Mouse (Mus musculus) embryonic facial prominence, embryonic 14.5 days (tissue): Measurements from ENCODE around the gene Prr15l. TPM values are rescaled to one million over a fixed set of nuclear protein-coding genes. Genes with fewer than 3 reads are reported as not detected.

Source experiments
- ATAC-seq: fragments of 200-750 bp; cut with Nextera tagmentation; 2 replicates; pipeline ENCODE4 v1.8.0; 2017; ENCODE audit warnings: low read depth, moderate number of reproducible peaks, moderate TSS enrichment
- DNase-seq: peaks from one replicate; pipeline ENCODE4 v3.0.0-alpha.2; 2015; ENCODE audit warnings: low spot score
- H3K27ac ChIP-seq: fragments of 300-500 bp; sonication (generic); replicated peaks from 2 replicates; pipeline ENCODE4 v1.5.1; 2014; ENCODE audit warnings: low read depth, mild to moderate bottlenecking, low read length, moderate library complexity
- H3K27me3 ChIP-seq: fragments of 300-500 bp; sonication (generic); replicated peaks from 2 replicates; pipeline ENCODE4 v1.6.1; 2014; ENCODE audit warnings: low read length; ENCODE audit not compliant: control insufficient read depth, insufficient read depth
- H3K36me3 ChIP-seq: fragments of 300-500 bp; sonication (generic); 2 replicates; pipeline ENCODE4 v1.6.1; 2014; ENCODE audit warnings: low read length, mixed read lengths; ENCODE audit not compliant: control insufficient read depth, insufficient read depth
- H3K4me1 ChIP-seq: fragments of 300-500 bp; sonication (generic); 2 replicates; pipeline ENCODE4 v1.6.1; 2014; ENCODE audit warnings: antibody characterized with exemption, low read length; ENCODE audit not compliant: control insufficient read depth, insufficient read depth
- H3K4me2 ChIP-seq: fragments of 300-500 bp; sonication (generic); 2 replicates; pipeline ENCODE4 v1.6.1; 2014; ENCODE audit warnings: low read depth, mild to moderate bottlenecking, low read length, moderate library complexity, mixed read lengths
- H3K4me3 ChIP-seq: fragments of 300-500 bp; sonication (generic); 2 replicates; pipeline ENCODE4 v1.5.1; 2014; ENCODE audit warnings: low read depth, mild to moderate bottlenecking, low read length
- H3K9ac ChIP-seq: fragments of 300-500 bp; sonication (generic); 2 replicates; pipeline ENCODE4 v1.6.1; 2014; ENCODE audit warnings: low read depth, mild to moderate bottlenecking, low read length, moderate library complexity, mixed read lengths
- H3K9me3 ChIP-seq: fragments of 300-500 bp; sonication (generic); 2 replicates; pipeline ENCODE4 v1.6.1; 2016; ENCODE audit warnings: low read length; ENCODE audit not compliant: control insufficient read depth
- WGBS: fragments of 180-500 bp; shearing (Covaris S2); extraction: QIAGEN DNeasy Blood & Tissue Kit; methylation state at CpG from one replicate; pipeline ENCODE4 v1.1.7; 2014; 5-methylcytosine and 5-hydroxymethylcytosine counted together
- polyA plus RNA-seq: library from polyadenylated mRNA; unstranded; fragments of >200 nt; fragmentation: Nextera tagmentation; extraction: Ambion mirVana; gene quantifications from 2 replicates; pipeline ENCODE4 v1.2.1, GENCODE M21; 2014

Gene Prr15l
- polyA plus RNA-seq, 1 experiment from 2014 or later, result 4.7 TPM

- Histone ChIP-seq H3K9ac (peak overlapping the region; percentile 25), H3K27ac (0 out of 2 replicates have a peak overlapping the region, but pooled peaks have one; percentile 44)
- DNase-seq, result peak; percentile 82
Measured at GRCm38 (mm10) chr11:96929096-96929765, 1.3 kb downstream of the Prr15l start.

GRCm38 (mm10) chr11:96929766-96930331, 1.9 kb downstream of the Prr15l start:
- Histone ChIP-seq H3K27me3 (peaks cover 3% of the 10 kb centered on the region; the same call in 1 of the 2 replicates), H3K27ac (no peak overlapping the region), H3K4me3 (no peak overlapping the region), H3K4me2 (0 out of 2 replicates have a peak overlapping the region, but pooled peaks have one; percentile 24), H3K9me3 (no peaks in the 10 kb centered on the region), H3K36me3 (no peaks in the 10 kb centered on the region), H3K4me1 (peaks cover 4% of the 10 kb centered on the region; the same call in 1 of the 2 replicates), H3K9ac (peak overlapping the region; percentile 5; the same call in 1 of the 2 replicates)
- WGBS, result 47% methylated on average over 9 of the region's 9 CpGs
- ATAC-seq (no peak), DNase-seq (no peak)

More at GRCm38 (mm10) chr11:96929096-96929765, 1.3 kb downstream of the Prr15l start:
- Histone ChIP-seq H3K27me3 (peaks cover 3% of the 10 kb centered on the region; the same call in 1 of the 2 replicates), H3K4me1 (peaks cover 4% of the 10 kb centered on the region; the same call in 1 of the 2 replicates), H3K4me2 (peak overlapping the region; percentile 24), H3K9me3 (no peaks in the 10 kb centered on the region), H3K36me3 (no peaks in the 10 kb centered on the region), H3K4me3 (no peak overlapping the region)
- peak; percentile 90 for ATAC-seq
- 11% methylated on average over 13 of the region's 13 CpGs for WGBS

DNA sequence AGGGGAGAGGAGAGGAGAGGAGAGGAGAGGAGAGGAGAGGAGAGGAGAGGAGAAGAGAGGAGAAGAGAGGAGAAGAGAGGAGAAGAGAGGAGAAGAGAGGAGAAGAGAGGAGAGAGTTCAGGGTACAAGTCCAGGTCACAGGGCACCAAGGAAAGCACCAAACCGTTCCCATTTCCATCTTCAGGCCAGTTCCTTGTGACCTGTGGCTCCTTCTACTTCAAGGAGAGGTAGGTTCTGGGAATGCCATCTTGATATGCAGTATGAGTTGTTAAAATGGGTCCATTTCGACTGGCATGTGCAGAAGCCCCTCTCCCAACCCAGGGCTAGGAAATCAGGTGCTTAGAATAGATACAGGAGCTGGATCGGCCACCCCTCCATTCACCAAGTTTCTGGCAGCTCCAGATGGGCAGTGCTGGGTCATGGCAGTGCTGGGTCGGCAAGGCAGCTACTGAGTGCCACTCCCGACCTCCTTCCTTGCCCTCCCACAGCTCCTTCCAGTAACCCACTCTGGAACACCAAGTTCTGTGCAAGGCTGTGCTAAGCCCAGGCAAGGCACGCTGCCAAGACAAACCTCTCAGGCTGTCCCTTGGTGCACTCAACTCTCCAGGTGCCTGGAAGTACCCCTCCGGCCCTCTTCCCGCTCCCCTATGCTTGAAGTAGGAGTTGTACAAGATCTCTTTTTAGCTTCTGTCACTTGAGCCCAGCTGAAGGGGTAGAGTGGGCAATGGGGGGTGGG, 3.6 kb downstream of the Prr15l start:
- Histone ChIP-seq H3K4me2 (no peak overlapping the region), H3K36me3 (no peaks in the 10 kb centered on the region), H3K4me3 (no peak overlapping the region), H3K27ac (no peak overlapping the region), H3K4me1 (peaks cover 4% of the 10 kb centered on the region; the same call in 1 of the 2 replicates), H3K9me3 (no peaks in the 10 kb centered on the region), H3K27me3 (peaks cover 3% of the 10 kb centered on the region; the same call in 1 of the 2 replicates), H3K9ac (no peak overlapping the region)
- 43% methylated on average over 8 of the region's 8 CpGs for WGBS
- ATAC-seq (no peak), DNase-seq (peak; percentile 67)

DNA sequence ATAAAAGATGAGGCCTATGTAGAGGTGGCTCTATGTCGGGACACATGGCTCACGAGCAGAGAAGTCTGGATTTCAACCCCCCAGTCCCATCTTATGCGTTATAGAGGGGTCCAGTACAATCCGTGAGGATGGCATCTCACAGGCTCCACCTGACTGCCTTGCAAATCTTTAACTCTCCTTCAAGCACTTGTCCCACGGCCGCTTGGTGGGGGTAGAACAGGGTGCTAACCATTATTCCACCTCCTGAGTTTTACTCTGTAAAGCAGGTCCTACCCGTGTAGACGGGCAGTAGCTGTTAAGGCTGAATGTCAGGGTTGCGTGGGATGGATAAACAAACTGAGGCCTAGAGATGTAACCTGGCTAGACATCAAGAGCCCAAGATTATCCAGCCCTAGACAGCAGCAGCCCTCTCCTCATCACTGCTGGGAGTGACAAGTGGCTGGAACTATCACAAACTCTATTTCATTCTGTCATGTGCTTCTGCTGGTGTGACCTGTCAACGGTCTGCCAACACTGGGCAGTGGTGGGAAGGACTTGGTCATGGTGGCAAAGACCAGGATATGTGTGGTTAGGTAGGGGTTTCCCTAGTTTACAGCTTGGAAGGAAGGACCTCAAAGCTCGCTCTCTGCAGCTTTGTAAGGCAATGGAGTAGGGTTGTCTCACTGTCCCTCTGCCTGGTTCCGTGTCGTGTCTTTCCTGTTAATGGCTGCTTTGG, 5.8 kb downstream of the Prr15l start:
- Histone ChIP-seq H3K27ac (no peak overlapping the region), H3K9me3 (no peaks in the 10 kb centered on the region), H3K4me3 (no peak overlapping the region), H3K4me1 (peaks cover 4% of the 10 kb centered on the region; the same call in 1 of the 2 replicates), H3K4me2 (no peak overlapping the region), H3K36me3 (no peaks in the 10 kb centered on the region), H3K9ac (no peak overlapping the region; the same call in 1 of the 2 replicates), H3K27me3 (peaks cover under 1% of the 10 kb centered on the region; the same call in 1 of the 2 replicates)
- no peak for DNase-seq
- 89% methylated on average over 13 of the region's 13 CpGs for WGBS
- ATAC-seq, result no peak

DNA sequence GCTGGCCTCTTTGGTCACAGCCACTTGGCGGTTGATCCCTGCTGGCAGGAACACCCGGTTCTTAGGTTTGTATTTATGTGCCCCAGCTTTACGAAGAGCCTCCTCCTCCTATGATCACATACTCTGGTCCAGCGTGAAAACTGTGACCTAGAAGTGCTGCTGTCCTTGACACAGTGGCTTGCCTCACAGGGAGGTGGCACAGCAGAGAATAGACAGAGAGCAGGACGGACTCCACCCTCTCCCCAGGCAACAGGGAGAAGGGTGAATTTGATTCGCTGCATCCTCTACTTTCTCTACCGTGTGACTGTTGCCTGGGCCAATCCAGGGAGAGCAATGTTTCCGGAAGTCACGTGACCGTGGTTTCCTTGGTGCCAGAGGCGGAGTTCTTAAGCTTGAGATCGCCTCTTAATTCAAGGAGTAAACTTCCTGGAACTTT, 7.0 kb downstream of the Prr15l start:
- Histone ChIP-seq H3K27me3 (no peaks in the 10 kb centered on the region), H3K4me3 (no peak overlapping the region), H3K36me3 (no peaks in the 10 kb centered on the region), H3K4me1 (peaks cover 4% of the 10 kb centered on the region; the same call in 1 of the 2 replicates), H3K4me2 (peak overlapping the region; percentile 13; the same call in 1 of the 2 replicates), H3K9me3 (no peaks in the 10 kb centered on the region), H3K9ac (no peak overlapping the region), H3K27ac (no peak overlapping the region)
- ATAC-seq, result peak; percentile 85
- 23% methylated on average over 12 of the region's 12 CpGs for WGBS
- DNase-seq, result peak; percentile 83

GRCm38 (mm10) chr11:96935872-96936650, 8.2 kb downstream of the Prr15l start:
- no peaks in the 10 kb centered on the region for H3K36me3 ChIP-seq
- H3K27ac ChIP-seq, result no peak overlapping the region
- no peak for DNase-seq
- no peak overlapping the region for H3K4me2 ChIP-seq
- H3K27me3 ChIP-seq, result no peaks in the 10 kb centered on the region
- no peak overlapping the region for H3K4me3 ChIP-seq
- no peak overlapping the region for H3K9ac ChIP-seq
- WGBS, result 79% methylated on average over 9 of the region's 9 CpGs
- no peak for ATAC-seq
- H3K4me1 ChIP-seq, result peaks cover 4% of the 10 kb centered on the region; the same call in 1 of the 2 replicates
- H3K9me3 ChIP-seq, result no peaks in the 10 kb centered on the region

DNA sequence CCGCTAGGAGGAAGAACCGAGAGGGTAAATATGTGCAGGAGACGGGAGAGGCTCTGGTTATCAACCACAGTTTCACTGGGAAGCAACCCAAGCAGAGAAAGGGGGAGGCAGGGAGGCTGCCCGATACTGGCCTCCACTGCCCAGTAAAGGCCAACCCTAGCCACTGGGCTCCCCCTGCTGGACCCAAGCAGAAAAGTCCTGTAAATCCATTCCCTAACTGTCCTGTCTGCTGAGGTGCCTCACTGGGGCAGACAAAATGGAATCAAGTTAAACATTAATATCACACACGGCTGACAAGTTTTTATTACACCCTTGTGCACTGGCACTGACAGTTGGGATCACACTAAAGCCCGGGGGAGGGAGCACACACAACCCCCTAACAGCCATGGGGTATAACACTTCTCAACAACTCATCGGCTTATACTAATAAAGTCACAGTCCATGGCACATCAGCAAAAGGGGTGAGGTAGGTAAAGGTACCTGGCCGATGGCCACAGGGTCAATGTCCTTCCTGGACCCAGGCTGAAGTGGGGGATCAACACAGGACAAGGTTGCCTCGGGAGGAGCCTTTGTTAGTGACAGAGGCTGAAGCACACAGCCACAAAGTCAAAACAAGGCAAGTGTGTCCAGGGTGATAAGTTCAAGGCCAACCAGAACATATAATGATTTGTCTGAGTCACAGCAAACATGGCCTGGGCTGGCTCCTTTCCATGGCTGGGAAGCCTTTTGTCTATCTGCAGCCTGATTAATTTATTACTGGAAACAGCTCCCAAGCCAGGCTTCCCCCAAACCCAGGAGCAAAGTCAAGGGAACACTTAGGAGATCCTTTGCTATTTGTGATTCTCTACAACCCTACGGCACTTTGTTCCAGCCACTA, 9.9 kb downstream of the Prr15l start:
- H3K4me1 ChIP-seq, result no peaks in the 10 kb centered on the region
- H3K27me3 ChIP-seq, result no peaks in the 10 kb centered on the region
- ATAC-seq (peak; percentile 70), DNase-seq (peak; percentile 44)
- H3K9me3 ChIP-seq, result no peaks in the 10 kb centered on the region
- no peak overlapping the region for H3K9ac ChIP-seq
- no peak overlapping the region for H3K4me3 ChIP-seq
- no peak overlapping the region for H3K4me2 ChIP-seq
- H3K36me3 ChIP-seq, result no peaks in the 10 kb centered on the region
- WGBS, result 52% methylated on average over 10 of the region's 10 CpGs
- no peak overlapping the region for H3K27ac ChIP-seq
